Mouse (Mus musculus) lung, embryonic 14.5 days (tissue): ENCODE results near the gene Tpcn1. TPM values are rescaled to one million over a fixed set of nuclear protein-coding genes. Genes with fewer than 3 reads are reported as not detected.

Experiments
- ATAC-seq: fragments of 200-750 bp; cut with Nextera tagmentation; 2 replicates; pipeline ENCODE4 v1.8.0; 2017; ENCODE audit warnings: mild to moderate bottlenecking, moderate TSS enrichment, moderate library complexity; ENCODE audit not compliant: insufficient read depth
- DNase-seq: peaks from one replicate; pipeline ENCODE4 v3.0.0-alpha.2; 2015
- H3K27ac ChIP-seq: fragments of 300-500 bp; sonication (generic); 2 replicates; pipeline ENCODE4 v1.5.1; 2014; ENCODE audit warnings: low read depth, mild to moderate bottlenecking, moderate library complexity
- H3K27me3 ChIP-seq: fragments of 300-500 bp; sonication (generic); 2 replicates; pipeline ENCODE4 v1.6.1; 2014; ENCODE audit warnings: low read length, control low read depth; ENCODE audit not compliant: insufficient read depth
- H3K36me3 ChIP-seq: fragments of 300-500 bp; sonication (generic); 2 replicates; pipeline ENCODE4 v1.6.1; 2014; ENCODE audit warnings: control low read depth; ENCODE audit not compliant: insufficient read depth
- H3K4me1 ChIP-seq: fragments of 300-500 bp; sonication (generic); 2 replicates; pipeline ENCODE4 v1.6.1; 2014; ENCODE audit warnings: antibody characterized with exemption, control low read depth; ENCODE audit not compliant: insufficient read depth
- H3K4me2 ChIP-seq: fragments of 300-500 bp; sonication (generic); 2 replicates; pipeline ENCODE4 v1.6.1; 2014; ENCODE audit warnings: mild to moderate bottlenecking
- H3K4me3 ChIP-seq: fragments of 300-500 bp; sonication (generic); 2 replicates; pipeline ENCODE4 v1.5.1; 2014; ENCODE audit warnings: low read depth, low read length
- H3K9ac ChIP-seq: fragments of 300-500 bp; sonication (generic); 2 replicates; pipeline ENCODE4 v1.6.1; 2014
- H3K9me3 ChIP-seq: fragments of 300-500 bp; sonication (generic); 2 replicates; pipeline ENCODE4 v1.6.1; 2016; ENCODE audit warnings: low read depth, low read length, control low read depth
- CTCF ChIP-seq: IDR thresholded peaks from 2 replicates; pipeline ENCODE4 v1.5.1; 2016; ENCODE audit warnings: antibody characterized with exemption, low read depth
- WGBS: fragments of 180-500 bp; shearing (Covaris S2); extraction: QIAGEN DNeasy Blood & Tissue Kit; methylation state at CpG from one replicate; pipeline ENCODE4 v1.1.7; 2014; 5-methylcytosine and 5-hydroxymethylcytosine counted together
- polyA plus RNA-seq: library from polyadenylated mRNA; unstranded; fragments of >200 nt; fragmentation: Nextera tagmentation; extraction: Ambion mirVana; gene quantifications from 2 replicates; pipeline ENCODE4 v1.2.1, GENCODE M21; 2014

Tpcn1 gene
- polyA plus RNA-seq: 16.5 and 17.0 TPM in 2 replicates

DNA sequence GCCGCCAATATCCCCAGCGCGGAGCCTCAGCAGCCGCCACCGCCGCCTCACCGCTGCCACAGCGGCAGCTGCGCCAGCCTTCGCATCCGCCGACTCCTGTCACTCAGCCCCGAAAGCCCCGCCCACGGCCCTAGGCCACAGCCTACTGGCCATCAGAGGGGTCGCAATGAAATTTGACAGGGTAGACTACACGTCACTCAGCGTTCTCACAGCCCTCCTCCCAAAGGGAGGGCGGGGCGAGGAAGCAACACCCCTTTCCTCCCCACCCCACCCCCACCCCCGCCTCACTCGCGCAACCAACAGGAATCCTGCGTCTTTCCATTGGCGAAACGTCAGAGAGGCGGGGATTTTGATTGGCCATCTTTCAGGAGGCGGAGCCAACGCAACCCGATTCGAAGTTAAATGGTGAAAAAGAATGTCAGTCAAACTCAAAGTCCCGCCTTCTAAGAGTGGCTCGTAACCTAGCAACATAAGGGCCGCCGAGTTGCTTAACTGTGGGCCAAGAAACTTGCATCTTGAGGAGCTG lies at the start of gene Tpcn1, which contains the start of gene Iqcd:
TSS of gene Tpcn1 (minus strand) at position 105 of the 526 bp plus-strand sequence.
TSS of gene Iqcd (plus strand) at position 448 of the 526 bp plus-strand sequence.
- Histone ChIP-seq H3K4me2 (peak within 1 kb of the TSS; percentile 97), H3K36me3 (peaks cover 14% of the 10 kb centered on the region), H3K9ac (peak within 1 kb of the TSS; percentile 78), H3K27me3 (no peaks in the 10 kb centered on the region), H3K4me1 (peaks cover 12% of the 10 kb centered on the region), H3K27ac (peak within 1 kb of the TSS; percentile 66), H3K9me3 (no peaks in the 10 kb centered on the region), H3K4me3 (peak within 1 kb of the TSS; percentile 89)
- under 1% methylated on average over 35 of the region's 35 CpGs for WGBS
- TF ChIP-seq CTCF: peak; percentile 36; the same call in 1 of the 2 replicates
- peak; percentile 98 for ATAC-seq
- DNase-seq: peak; percentile 100

DNA sequence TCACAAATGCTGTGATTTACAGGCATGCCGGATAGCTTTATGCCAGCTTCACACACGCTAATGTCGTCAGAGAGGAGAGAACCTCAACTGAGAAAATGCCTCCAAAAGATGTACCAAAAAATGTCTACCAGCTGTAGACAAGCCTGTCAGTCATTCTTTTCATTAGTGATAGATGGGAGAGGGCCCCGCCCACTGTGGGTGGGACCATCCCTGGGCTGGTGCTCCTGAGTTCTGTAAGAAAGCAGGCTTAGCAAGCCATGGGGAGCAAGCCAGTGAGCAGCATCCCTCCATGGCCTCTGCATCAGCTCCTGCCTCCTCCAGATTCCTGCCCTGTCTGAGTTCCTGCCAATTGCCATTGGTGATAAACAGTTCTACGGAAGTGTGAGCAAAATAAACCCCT lies 47.2 kb upstream of the Tpcn1 start:
- H3K9ac ChIP-seq: no peak overlapping the region
- no peak for TF ChIP-seq CTCF
- no peak overlapping the region for H3K4me3 ChIP-seq
- WGBS: 79% methylated on average over 5 of the region's 5 CpGs
- H3K27me3 ChIP-seq: 0 out of 2 replicates have a peak, but pooled peaks cover under 1% of the 10 kb centered on the region
- no peaks in the 10 kb centered on the region; the same call in 1 of the 2 replicates for H3K9me3 ChIP-seq
- H3K36me3 ChIP-seq: no peaks in the 10 kb centered on the region
- H3K4me2 ChIP-seq: no peak overlapping the region
- DNase-seq (no peak), ATAC-seq (no peak)
- H3K27ac ChIP-seq: no peak overlapping the region
- H3K4me1 ChIP-seq: no peaks in the 10 kb centered on the region

GRCm38 (mm10) chr5:120634860-120635259 lies 46.4 kb upstream of the Tpcn1 start:
- H3K27ac ChIP-seq: no peak overlapping the region
- no peak overlapping the region for H3K4me3 ChIP-seq
- no peaks in the 10 kb centered on the region for H3K36me3 ChIP-seq
- no peak overlapping the region for H3K4me2 ChIP-seq
- no peak overlapping the region for H3K9ac ChIP-seq
- no peaks in the 10 kb centered on the region for H3K4me1 ChIP-seq
- DNase-seq: no peak
- no peak for ATAC-seq
- H3K9me3 ChIP-seq: no peaks in the 10 kb centered on the region; the same call in 1 of the 2 replicates
- TF ChIP-seq CTCF: no peak
- 38% methylated on average over 5 of the region's 5 CpGs for WGBS
- peaks cover 6% of the 10 kb centered on the region; the same call in 1 of the 2 replicates for H3K27me3 ChIP-seq

GRCm38 (mm10) chr5:120634131-120634530 lies 45.7 kb upstream of the Tpcn1 start, which contains the start of gene Cfap73:
Gene Cfap73 (minus strand): TSS chr5:120634235.
- no peaks in the 10 kb centered on the region for H3K4me1 ChIP-seq
- TF ChIP-seq CTCF: no peak
- peaks cover 6% of the 10 kb centered on the region; the same call in 1 of the 2 replicates for H3K27me3 ChIP-seq
- DNase-seq (no peak), ATAC-seq (no peak)
- H3K4me2 ChIP-seq: no peak within 1 kb of the TSS
- no peak within 1 kb of the TSS for H3K27ac ChIP-seq
- no peak within 1 kb of the TSS for H3K4me3 ChIP-seq
- no peak within 1 kb of the TSS for H3K9ac ChIP-seq
- 40% methylated on average over 9 of the region's 9 CpGs for whole genome bisulfite sequencing
- no peaks in the 10 kb centered on the region for H3K36me3 ChIP-seq
- no peaks in the 10 kb centered on the region; the same call in 1 of the 2 replicates for H3K9me3 ChIP-seq

- ATAC-seq (no peak), DNase-seq (no peak)
- 85% methylated on average over 5 of the region's 5 CpGs for WGBS
- no peaks in the 10 kb centered on the region for H3K4me1 ChIP-seq
- peaks cover 6% of the 10 kb centered on the region; the same call in 1 of the 2 replicates for H3K27me3 ChIP-seq
- no peak overlapping the region for H3K27ac ChIP-seq
- no peaks in the 10 kb centered on the region; the same call in 1 of the 2 replicates for H3K9me3 ChIP-seq
- no peak overlapping the region for H3K4me3 ChIP-seq
- H3K4me2 ChIP-seq: no peak overlapping the region
- TF ChIP-seq CTCF: peak; percentile 38
- H3K36me3 ChIP-seq: peaks cover 14% of the 10 kb centered on the region
- H3K9ac ChIP-seq: no peak overlapping the region
Measured at GRCm38 (mm10) chr5:120631892-120632291, 43.4 kb upstream of the Tpcn1 start.

- Histone ChIP-seq H3K27ac (no peak overlapping the region), H3K4me1 (no peaks in the 10 kb centered on the region), H3K4me3 (no peak overlapping the region), H3K9me3 (no peaks in the 10 kb centered on the region; the same call in 1 of the 2 replicates), H3K4me2 (peak overlapping the region; percentile 39; the same call in 1 of the 2 replicates), H3K27me3 (peaks cover 6% of the 10 kb centered on the region; the same call in 1 of the 2 replicates), H3K9ac (no peak overlapping the region), H3K36me3 (peaks cover 21% of the 10 kb centered on the region)
- 10% methylated on average over 29 of the region's 29 CpGs for WGBS
- no peak for ATAC-seq
- TF ChIP-seq CTCF: no peak
- DNase-seq: peak; percentile 22
Measured at GRCm38 (mm10) chr5:120631128-120631527, 42.7 kb upstream of the Tpcn1 start.

DNA sequence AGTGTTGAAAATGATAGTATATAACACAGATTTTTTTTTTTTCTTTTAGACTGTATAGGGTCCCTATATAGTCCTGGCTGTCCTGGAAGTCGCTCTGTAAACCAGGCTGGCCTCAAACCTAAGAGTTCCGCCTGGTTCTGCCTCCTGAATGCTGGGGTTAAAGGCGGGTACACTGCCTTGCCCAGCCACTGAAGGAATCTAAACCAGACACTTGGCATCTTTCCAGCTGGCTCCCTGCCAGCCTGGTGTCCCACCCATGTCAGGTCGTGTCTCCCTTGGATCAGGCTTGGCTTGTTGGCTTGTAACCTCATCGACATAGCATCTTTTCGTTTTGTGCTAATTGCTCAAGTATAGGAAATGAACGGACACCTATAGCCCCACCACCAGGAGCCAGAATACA lies 40.2 kb upstream of the Tpcn1 start:
- Histone ChIP-seq H3K4me1 (no peaks in the 10 kb centered on the region), H3K9me3 (no peaks in the 10 kb centered on the region; the same call in 1 of the 2 replicates), H3K27ac (no peak overlapping the region), H3K4me2 (no peak overlapping the region), H3K27me3 (peaks cover 6% of the 10 kb centered on the region; the same call in 1 of the 2 replicates), H3K36me3 (peaks cover 45% of the 10 kb centered on the region), H3K4me3 (no peak overlapping the region), H3K9ac (no peak overlapping the region)
- 0 out of 2 replicates have a peak, but pooled peaks have one; percentile 5 for TF ChIP-seq CTCF
- peak; percentile 60 for DNase-seq
- WGBS: 47% methylated on average over 7 of the region's 7 CpGs
- no peak for ATAC-seq
